Mouse (Mus musculus) hindbrain, embryonic 13.5 days (tissue): ENCODE measurements around the gene Gm5108. TPM values are rescaled to one million over a fixed set of nuclear protein-coding genes. Genes with fewer than 3 reads are reported as not detected.

Experiments
- ATAC-seq: fragments of 200-750 bp; cut with Nextera tagmentation; 2 replicates; pipeline ENCODE4 v1.8.0; 2017; ENCODE audit warnings: moderate TSS enrichment; ENCODE audit not compliant: low FRiP score
- H3K27ac ChIP-seq: fragments of 300-500 bp; sonication (generic); 2 replicates; pipeline ENCODE4 v1.5.1; 2015; ENCODE audit warnings: inconsistent platforms, mild to moderate bottlenecking, moderate library complexity
- H3K27me3 ChIP-seq: fragments of 300-500 bp; sonication (generic); 2 replicates; pipeline ENCODE4 v1.6.1; 2015; ENCODE audit warnings: mild to moderate bottlenecking, inconsistent platforms
- H3K36me3 ChIP-seq: fragments of 300-500 bp; sonication (generic); 2 replicates; pipeline ENCODE4 v1.6.1; 2015; ENCODE audit warnings: mild to moderate bottlenecking, inconsistent platforms
- H3K4me1 ChIP-seq: fragments of 300-500 bp; sonication (generic); replicated peaks from 2 replicates; pipeline ENCODE4 v1.6.1; 2015; ENCODE audit warnings: inconsistent platforms
- H3K4me2 ChIP-seq: fragments of 300-500 bp; sonication (generic); 2 replicates; pipeline ENCODE4 v1.6.1; 2015; ENCODE audit warnings: inconsistent platforms, mild to moderate bottlenecking, moderate library complexity
- H3K4me3 ChIP-seq: fragments of 300-500 bp; sonication (generic); 2 replicates; pipeline ENCODE4 v1.5.1; 2015; ENCODE audit warnings: mild to moderate bottlenecking, inconsistent platforms
- H3K9ac ChIP-seq: fragments of 300-500 bp; sonication (generic); 2 replicates; pipeline ENCODE4 v1.6.1; 2015; ENCODE audit warnings: mild to moderate bottlenecking, inconsistent platforms
- H3K9me3 ChIP-seq: fragments of 300-500 bp; sonication (generic); 2 replicates; pipeline ENCODE4 v1.6.1; 2016; ENCODE audit warnings: inconsistent platforms
- WGBS: fragments of 180-500 bp; shearing (Covaris S2); methylation state at CpG from one replicate; pipeline ENCODE4 v1.1.7; 2015; 5-methylcytosine and 5-hydroxymethylcytosine counted together
- polyA plus RNA-seq: library from polyadenylated mRNA; unstranded; fragments of >200 nt; fragmentation: Nextera tagmentation; extraction: Ambion mirVana; gene quantifications from 2 replicates; pipeline ENCODE4 v1.2.1, GENCODE M21; 2015

The Gm5108 gene
- not detected in 2 replicates for polyA plus RNA-seq

DNA sequence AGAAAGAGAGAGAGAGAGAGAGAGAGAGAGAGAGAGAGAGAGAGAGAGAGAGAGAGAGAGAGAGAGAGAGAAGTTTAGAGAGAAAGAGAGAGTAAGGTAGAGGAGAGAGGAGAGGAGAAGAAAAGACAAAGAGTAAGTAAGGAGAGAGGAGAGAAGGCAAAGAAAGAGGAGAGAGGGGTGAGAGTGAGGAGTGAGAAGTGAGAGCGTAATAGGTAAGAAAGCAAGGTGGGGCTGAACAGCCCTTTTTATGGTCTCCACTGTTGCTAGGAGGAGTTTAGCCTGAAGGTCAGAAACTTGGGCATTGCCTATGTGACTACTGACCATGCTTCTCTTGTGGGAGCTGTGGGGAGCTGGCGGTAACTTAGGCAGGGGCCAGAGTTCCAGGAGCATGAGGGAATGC is at the start of gene Gm5108:
Gene Gm5108 (plus strand): TSS at position 301 of the 400 bp plus-strand sequence.
- Histone ChIP-seq H3K4me3 (no peak within 1 kb of the TSS), H3K27me3 (no peaks in the 10 kb centered on the region), H3K4me2 (no peak within 1 kb of the TSS), H3K9me3 (no peaks in the 10 kb centered on the region), H3K27ac (no peak within 1 kb of the TSS), H3K9ac (no peak within 1 kb of the TSS), H3K4me1 (no peaks in the 10 kb centered on the region), H3K36me3 (no peaks in the 10 kb centered on the region)
- no peak for ATAC-seq
- 88% methylated on average over 2 of the region's 2 CpGs for WGBS

DNA sequence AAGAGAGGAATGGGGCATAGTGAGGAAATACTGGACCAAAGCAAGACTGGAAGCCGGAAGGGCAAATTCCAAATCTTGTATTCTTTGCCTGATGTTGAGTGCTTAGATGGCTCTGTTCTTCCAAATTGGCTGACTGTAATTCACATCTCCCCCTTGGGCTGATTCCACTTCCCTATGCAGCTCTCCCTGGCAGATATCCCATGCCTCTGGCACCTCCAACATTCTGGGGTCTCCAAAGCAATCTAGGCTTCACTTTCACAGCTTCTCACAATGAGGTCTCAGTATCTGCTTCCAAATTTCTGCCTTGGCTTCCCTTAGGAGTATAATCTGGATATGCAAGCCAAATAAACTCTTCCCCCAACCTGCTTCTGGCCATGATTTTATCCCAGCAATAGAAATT is 42.5 kb upstream of the Gm5108 start:
- H3K27ac ChIP-seq, result no peak overlapping the region
- no peak overlapping the region for H3K9ac ChIP-seq
- ATAC-seq, result no peak
- WGBS, result 91% methylated on average over 1 of the region's 1 CpGs
- H3K27me3 ChIP-seq, result no peaks in the 10 kb centered on the region
- no peak overlapping the region for H3K4me3 ChIP-seq
- no peaks in the 10 kb centered on the region for H3K9me3 ChIP-seq
- no peak overlapping the region for H3K4me2 ChIP-seq
- no peaks in the 10 kb centered on the region for H3K4me1 ChIP-seq
- no peaks in the 10 kb centered on the region for H3K36me3 ChIP-seq

DNA sequence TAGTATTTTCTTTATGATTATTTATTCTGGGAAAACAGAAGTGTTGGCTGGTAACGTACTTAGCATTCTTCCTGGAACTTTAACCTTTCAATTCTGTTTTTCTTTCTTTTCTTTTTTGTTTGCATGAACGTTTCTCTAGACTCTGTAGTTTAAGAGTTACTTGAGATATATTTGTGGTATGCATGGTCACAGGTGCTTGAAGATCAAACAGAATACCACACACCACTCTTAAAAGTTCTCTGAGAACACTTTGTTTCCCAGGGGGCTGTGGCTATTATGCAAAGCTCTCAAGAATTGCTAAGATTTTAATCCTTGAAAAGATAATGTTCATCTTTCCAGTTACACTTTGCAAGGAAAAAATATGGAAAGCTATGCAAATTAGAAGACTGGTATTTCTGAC is 36.9 kb upstream of the Gm5108 start:
- no peak overlapping the region for H3K4me3 ChIP-seq
- H3K27ac ChIP-seq, result no peak overlapping the region
- WGBS, result 79% methylated on average over 2 of the region's 2 CpGs
- ATAC-seq, result no peak
- no peaks in the 10 kb centered on the region for H3K9me3 ChIP-seq
- H3K36me3 ChIP-seq, result no peaks in the 10 kb centered on the region
- no peak overlapping the region for H3K4me2 ChIP-seq
- H3K27me3 ChIP-seq, result no peaks in the 10 kb centered on the region
- no peak overlapping the region for H3K9ac ChIP-seq
- H3K4me1 ChIP-seq, result no peaks in the 10 kb centered on the region

DNA sequence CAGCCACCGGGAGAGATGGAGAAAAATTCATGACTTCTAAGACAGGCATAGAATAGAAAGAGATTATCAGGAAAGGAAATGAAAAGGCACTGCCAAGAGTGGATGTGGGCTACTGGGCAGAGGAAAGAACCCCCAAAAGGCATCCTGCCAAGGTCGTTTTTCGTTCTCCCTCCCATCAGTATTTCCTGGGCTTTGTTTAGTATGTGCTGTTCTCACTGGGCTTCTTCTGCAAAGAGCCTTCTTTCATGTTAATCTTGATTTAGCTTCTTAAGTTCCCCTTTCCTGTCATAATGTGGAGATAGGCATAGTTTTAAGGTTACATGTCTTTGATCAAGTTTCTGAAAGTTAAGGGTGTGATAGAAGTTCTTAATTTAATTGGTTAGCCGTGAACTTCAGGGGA is 10.9 kb upstream of the Gm5108 start:
- Histone ChIP-seq H3K9ac (no peak overlapping the region), H3K4me2 (no peak overlapping the region), H3K27ac (no peak overlapping the region), H3K4me3 (no peak overlapping the region), H3K4me1 (no peaks in the 10 kb centered on the region), H3K36me3 (no peaks in the 10 kb centered on the region), H3K27me3 (0 out of 2 replicates have a peak, but pooled peaks cover 3% of the 10 kb centered on the region), H3K9me3 (no peaks in the 10 kb centered on the region)
- 68% methylated on average over 4 of the region's 4 CpGs for WGBS
- no peak for ATAC-seq

DNA sequence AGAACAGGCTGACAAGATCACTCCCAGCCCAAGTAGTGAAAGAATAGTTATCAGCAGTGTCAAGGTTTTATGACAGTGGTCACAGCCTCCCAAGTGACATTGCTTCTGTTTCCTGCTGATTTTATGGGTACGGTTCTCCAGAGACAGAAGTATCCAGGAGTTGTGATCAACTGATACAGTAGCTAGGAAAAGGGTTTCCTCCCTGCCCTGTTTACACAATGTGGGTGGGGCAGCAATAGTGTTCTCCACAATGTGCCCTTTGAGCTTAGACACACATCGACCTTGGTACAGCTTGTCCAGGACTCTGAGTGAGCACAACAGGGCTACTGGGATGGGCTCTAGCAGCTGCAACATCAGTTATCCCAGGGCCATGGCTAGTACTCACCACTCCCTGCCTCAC is 9.8 kb upstream of the Gm5108 start:
- Histone ChIP-seq H3K9ac (no peak overlapping the region), H3K4me3 (no peak overlapping the region), H3K36me3 (no peaks in the 10 kb centered on the region), H3K27me3 (0 out of 2 replicates have a peak, but pooled peaks cover 3% of the 10 kb centered on the region), H3K4me1 (no peaks in the 10 kb centered on the region), H3K9me3 (no peaks in the 10 kb centered on the region), H3K4me2 (no peak overlapping the region), H3K27ac (no peak overlapping the region)
- 79% methylated on average over 2 of the region's 2 CpGs for WGBS
- ATAC-seq, result no peak

DNA sequence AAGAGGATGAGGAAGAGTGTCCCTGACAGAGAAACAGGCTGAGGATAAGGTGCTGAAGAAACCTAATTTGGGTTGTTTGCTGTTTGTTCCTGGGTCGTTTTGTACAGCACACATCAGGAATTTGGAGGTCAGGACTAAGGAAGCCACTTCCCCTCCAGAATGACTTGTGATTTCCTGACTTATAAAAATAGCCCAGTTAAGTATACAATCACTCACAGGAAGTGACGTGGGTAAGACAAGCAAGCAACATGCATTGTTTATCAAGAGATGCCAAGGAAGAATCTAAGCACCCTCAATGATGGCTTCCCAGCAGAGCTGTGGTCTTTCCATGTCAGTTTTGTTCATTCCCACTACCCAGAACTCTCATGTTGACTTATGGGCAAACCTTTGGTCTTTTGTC is 1.7 kb downstream of the Gm5108 start:
- H3K4me1 ChIP-seq, result no peaks in the 10 kb centered on the region
- no peaks in the 10 kb centered on the region for H3K27me3 ChIP-seq
- H3K27ac ChIP-seq, result no peak overlapping the region
- no peak overlapping the region for H3K9ac ChIP-seq
- no peak overlapping the region for H3K4me3 ChIP-seq
- WGBS, result 67% methylated on average over 2 of the region's 2 CpGs
- no peak for ATAC-seq
- H3K36me3 ChIP-seq, result no peaks in the 10 kb centered on the region
- H3K9me3 ChIP-seq, result no peaks in the 10 kb centered on the region
- H3K4me2 ChIP-seq, result no peak overlapping the region

DNA sequence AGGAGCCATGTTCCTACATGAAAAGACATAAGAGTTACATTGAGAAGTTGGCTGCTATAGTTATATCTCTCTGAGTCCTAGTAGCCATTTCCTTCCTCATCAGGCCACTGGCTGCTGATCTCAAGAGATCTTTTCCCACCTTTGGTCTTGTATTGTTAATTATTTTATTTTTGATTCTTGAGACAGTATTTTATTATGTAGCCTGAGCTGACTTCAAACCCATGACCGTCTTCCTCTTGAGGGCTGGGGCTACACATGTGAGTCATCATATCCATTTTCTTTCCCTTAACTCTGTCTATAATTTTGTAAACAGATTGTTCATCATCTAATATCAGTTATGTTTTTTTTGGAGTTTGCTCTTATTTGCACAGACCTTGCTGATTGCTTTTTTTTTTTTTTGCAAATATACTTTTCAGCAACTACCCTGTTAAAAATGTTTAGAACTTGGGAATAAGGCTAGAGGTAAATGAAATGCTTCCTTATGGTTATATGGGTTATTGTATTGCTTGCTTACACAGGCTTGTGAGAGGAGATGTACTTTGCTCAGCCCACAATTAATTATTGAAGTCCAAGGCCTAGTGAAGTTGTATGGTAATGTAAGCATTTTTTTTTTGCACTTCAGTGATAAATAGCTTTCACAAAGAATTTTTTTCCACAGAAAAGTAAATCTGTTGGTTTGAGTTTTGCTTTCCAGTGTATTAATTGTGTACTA is 2.8 kb downstream of the Gm5108 start:
- Histone ChIP-seq H3K4me2 (no peak overlapping the region), H3K9me3 (no peaks in the 10 kb centered on the region), H3K9ac (no peak overlapping the region), H3K27me3 (no peaks in the 10 kb centered on the region), H3K36me3 (no peaks in the 10 kb centered on the region), H3K4me1 (no peaks in the 10 kb centered on the region), H3K27ac (no peak overlapping the region), H3K4me3 (no peak overlapping the region)
- ATAC-seq, result no peak
- WGBS, result 97% methylated on average over 1 of the region's 1 CpGs

DNA sequence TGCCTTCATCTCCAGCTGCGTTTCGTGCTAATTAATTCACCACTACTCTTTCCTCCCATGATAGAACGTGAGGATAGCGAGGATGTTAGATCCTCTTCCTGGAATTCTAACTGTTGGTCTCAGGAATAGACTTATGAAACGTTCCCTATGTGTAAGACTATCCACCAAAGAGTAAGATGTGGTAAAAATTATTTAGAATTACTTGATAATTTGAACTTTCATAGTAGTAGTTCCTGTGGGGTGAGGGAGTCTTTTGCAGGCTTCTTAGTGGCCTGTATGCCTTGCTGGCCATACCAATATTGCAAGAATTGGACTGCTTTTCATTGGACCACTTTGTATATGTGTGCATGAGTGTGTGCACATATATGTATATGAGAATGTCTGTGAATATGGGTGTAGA is 4.9 kb downstream of the Gm5108 start, which contains the start of gene Gm21905:
Gene Gm21905 (minus strand): TSS at position 101 of the 400 bp plus-strand sequence.
- Histone ChIP-seq H3K4me2 (no peak within 1 kb of the TSS), H3K36me3 (no peaks in the 10 kb centered on the region), H3K9me3 (no peaks in the 10 kb centered on the region), H3K27ac (no peak within 1 kb of the TSS), H3K4me3 (no peak within 1 kb of the TSS), H3K4me1 (no peaks in the 10 kb centered on the region), H3K27me3 (no peaks in the 10 kb centered on the region), H3K9ac (no peak within 1 kb of the TSS)
- no peak for ATAC-seq
- WGBS, result 78% methylated on average over 5 of the region's 5 CpGs

DNA sequence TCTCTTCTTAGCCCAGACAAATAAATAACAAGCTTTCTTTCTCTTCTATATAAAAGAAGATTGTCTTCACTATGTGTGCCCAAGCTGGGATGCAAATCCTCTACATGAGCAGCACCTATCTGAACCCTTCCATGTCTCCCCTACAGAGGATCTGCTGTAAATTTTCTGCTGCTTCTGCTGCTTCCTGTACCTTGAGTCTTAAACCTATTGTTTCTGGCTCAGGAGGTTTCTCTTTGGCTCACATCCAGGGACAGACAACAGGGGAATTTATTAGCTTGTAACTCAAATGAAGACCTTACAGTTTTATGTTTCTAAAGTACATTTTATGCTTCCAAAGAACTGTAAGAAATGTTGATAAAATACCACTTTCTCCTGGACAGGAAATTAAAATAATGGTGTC is 5.5 kb downstream of the Gm5108 start:
- H3K27me3 ChIP-seq, result no peaks in the 10 kb centered on the region
- no peak for ATAC-seq
- no peak overlapping the region for H3K4me2 ChIP-seq
- H3K36me3 ChIP-seq, result no peaks in the 10 kb centered on the region
- H3K4me1 ChIP-seq, result no peaks in the 10 kb centered on the region
- no peaks in the 10 kb centered on the region for H3K9me3 ChIP-seq
- H3K27ac ChIP-seq, result no peak overlapping the region
- no peak overlapping the region for H3K4me3 ChIP-seq
- H3K9ac ChIP-seq, result no peak overlapping the region

DNA sequence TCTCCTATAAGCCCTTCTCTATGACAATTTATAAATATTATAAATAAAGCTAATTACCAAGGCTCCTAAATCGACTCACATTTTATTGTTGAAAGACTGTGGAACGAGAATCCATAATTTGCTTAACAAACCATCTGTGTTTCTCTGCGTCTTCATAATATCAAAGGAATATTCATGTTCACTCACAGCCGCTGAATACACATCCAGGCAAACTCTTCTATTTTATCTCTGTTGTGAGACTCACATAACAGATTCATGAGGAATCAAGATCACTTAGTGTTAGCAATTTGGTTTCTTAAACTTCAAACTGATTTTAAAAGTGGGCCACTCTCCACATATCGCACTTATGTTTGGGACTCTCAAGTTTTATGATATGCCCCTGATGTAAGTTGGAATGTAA is 6.6 kb downstream of the Gm5108 start:
- H3K27me3 ChIP-seq, result no peaks in the 10 kb centered on the region
- no peaks in the 10 kb centered on the region for H3K36me3 ChIP-seq
- H3K27ac ChIP-seq, result no peak overlapping the region
- 92% methylated on average over 5 of the region's 5 CpGs for WGBS
- no peak overlapping the region for H3K4me3 ChIP-seq
- no peaks in the 10 kb centered on the region for H3K4me1 ChIP-seq
- no peak for ATAC-seq
- no peak overlapping the region for H3K4me2 ChIP-seq
- no peak overlapping the region for H3K9ac ChIP-seq
- no peaks in the 10 kb centered on the region for H3K9me3 ChIP-seq

DNA sequence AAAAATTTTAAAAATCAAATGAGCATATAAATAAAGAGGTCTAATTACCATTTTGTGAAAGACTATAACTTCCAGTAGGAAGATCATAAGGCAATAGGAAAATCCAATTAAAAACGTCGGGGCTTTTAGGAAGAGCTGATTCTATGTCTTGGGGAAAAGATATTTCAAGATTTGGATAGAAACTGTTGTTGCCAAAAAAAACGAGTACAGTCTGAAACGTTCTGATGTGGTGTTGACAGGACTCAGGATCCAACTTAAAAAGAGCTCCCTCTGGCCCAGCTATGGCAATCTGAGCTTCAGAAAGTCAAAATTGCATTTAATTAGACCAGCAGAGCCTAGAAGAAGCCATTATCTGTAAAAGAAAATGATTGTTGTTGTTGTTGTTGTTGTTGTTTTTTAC is 12.6 kb downstream of the Gm5108 start:
- no peak overlapping the region for H3K27ac ChIP-seq
- no peak overlapping the region for H3K9ac ChIP-seq
- WGBS, result 87% methylated on average over 4 of the region's 4 CpGs
- no peaks in the 10 kb centered on the region for H3K27me3 ChIP-seq
- no peak overlapping the region for H3K4me2 ChIP-seq
- H3K36me3 ChIP-seq, result no peaks in the 10 kb centered on the region
- no peak for ATAC-seq
- H3K9me3 ChIP-seq, result no peaks in the 10 kb centered on the region
- no peaks in the 10 kb centered on the region for H3K4me1 ChIP-seq
- no peak overlapping the region for H3K4me3 ChIP-seq

DNA sequence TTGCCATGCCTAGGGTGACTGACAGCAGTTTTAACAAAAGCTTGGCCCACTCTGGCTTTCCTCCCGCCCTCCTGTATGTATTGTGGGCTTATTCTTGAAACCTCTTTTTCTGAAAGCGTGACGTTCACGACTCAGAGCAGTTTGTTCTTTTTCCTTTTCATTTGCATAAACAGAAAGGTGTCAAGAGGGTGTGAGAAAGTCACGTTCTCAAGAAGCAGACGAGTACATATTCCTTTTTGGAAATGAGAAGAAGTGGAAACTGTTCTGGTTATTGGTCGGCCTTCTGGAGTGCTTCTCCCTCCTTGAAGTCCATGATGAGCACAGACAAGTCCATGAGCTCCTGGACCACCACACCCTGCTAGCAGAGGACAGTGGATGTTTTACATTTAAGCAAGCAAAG is 14.0 kb downstream of the Gm5108 start:
- Histone ChIP-seq H3K9ac (no peak overlapping the region), H3K4me1 (no peaks in the 10 kb centered on the region), H3K36me3 (no peaks in the 10 kb centered on the region), H3K9me3 (no peaks in the 10 kb centered on the region), H3K27me3 (no peaks in the 10 kb centered on the region), H3K4me3 (no peak overlapping the region), H3K27ac (no peak overlapping the region), H3K4me2 (no peak overlapping the region)
- no peak for ATAC-seq
- WGBS, result 51% methylated on average over 7 of the region's 7 CpGs
